Mouse (Mus musculus) ovary, adult 18-20 months (tissue): ENCODE data around the gene B4galt3.

ENCODE experiments used
- DNase-seq: peaks from one replicate; pipeline ENCODE4 v3.0.0; 2022; ENCODE audit warnings: low spot score, mixed read lengths

The B4galt3 gene

DNA sequence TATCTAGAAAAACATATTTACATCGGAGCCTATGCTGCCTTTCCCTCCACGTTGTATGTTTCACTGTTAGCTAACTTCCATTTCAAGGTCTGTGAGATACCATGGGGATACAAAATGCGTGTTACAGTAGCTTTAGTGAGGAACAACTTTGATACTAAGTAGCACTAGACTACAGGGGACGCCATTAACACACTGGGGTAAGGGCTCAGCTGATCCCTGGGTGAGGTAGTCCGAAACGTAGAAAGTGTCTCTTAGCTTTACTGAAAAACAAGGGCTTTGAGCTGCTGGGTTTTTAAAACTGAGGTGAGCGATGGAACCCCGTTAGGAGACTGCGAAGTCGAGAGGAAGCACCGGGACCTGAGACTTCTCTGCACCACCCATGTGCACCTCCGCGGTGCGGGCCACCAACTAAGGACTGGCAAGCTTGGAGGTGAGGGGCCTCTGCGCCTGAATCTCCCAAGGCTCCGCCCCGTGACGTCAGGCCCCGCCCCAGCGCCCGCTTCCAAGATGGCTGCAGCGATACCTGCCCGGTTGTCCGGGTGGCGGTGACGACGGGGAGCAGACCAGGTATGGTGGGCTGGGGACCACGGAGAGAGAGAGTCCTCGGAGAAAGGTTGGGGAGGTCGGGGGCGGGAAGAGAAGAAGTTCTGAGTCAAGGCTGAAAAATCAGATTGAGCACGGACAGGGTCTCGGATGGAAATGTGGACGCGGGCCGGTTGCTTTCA is at the start of gene B4galt3:
Gene B4galt3 (plus strand): TSS at position 481 of the 725 bp plus-strand sequence.
- peak; percentile 90 for DNase-seq

DNA sequence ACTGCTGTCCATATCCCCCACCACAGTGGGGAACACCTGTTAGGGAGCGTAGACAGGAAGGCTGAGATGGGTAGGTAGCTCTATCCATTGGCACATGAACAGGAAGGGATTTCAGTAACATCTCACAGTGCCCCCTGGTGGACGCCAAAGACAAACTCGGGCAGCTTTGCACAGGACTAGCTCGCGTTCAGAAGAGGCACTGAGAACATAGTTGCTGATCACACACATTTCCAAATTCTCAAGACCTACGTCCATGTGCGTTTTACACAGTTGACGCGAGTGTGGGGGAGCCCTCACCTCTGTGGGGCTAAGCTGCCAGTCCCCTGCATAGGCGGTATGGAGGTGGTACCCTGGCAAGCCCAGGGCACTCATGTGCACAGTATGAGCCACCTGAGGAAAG is 49.3 kb upstream of the B4galt3 start:
- DNase-seq = peak; percentile 61

DNA sequence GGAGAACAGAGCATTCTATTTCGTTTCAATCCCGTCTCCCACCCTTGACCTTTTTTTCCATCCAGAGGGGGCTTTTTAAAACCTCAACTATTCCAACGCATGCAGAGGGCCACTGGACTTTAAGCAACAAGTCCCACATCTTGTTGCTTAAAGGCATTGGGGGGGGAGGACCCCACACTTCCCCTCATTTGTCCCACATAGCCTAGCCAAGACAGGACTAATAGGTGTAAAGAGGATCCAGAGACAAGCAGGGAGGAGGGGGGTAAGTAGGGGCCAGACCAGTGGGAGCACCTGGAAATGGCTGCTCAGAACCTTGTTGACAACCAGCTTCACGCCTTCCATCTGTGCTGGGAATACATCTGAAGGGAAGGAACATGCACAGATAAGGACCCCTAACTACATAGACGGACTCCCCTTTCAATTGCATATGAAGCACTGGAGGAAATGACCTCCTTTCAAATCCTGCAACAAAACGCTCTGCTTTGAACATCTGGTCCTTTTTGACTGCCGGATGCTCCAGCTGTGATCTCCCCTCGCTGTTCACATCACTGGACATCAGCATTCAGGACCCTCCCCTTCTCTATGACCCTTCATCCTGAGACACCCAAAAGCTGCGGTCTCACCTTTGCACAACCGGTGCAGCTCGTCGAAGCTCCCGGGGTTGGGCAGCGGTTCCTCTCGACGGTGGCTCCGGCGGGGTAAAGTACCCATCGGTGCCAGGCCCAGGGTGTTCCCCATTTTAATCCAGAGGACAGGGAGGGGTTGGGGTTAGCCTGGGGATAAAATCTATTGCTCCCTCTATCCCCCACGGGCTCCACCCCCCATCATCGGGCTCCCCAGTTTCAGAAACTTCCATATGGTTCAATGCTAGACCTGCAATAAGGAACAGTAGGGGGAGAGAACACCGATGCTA is 48.6 kb upstream of the B4galt3 start:
- DNase-seq = no peak

DNA sequence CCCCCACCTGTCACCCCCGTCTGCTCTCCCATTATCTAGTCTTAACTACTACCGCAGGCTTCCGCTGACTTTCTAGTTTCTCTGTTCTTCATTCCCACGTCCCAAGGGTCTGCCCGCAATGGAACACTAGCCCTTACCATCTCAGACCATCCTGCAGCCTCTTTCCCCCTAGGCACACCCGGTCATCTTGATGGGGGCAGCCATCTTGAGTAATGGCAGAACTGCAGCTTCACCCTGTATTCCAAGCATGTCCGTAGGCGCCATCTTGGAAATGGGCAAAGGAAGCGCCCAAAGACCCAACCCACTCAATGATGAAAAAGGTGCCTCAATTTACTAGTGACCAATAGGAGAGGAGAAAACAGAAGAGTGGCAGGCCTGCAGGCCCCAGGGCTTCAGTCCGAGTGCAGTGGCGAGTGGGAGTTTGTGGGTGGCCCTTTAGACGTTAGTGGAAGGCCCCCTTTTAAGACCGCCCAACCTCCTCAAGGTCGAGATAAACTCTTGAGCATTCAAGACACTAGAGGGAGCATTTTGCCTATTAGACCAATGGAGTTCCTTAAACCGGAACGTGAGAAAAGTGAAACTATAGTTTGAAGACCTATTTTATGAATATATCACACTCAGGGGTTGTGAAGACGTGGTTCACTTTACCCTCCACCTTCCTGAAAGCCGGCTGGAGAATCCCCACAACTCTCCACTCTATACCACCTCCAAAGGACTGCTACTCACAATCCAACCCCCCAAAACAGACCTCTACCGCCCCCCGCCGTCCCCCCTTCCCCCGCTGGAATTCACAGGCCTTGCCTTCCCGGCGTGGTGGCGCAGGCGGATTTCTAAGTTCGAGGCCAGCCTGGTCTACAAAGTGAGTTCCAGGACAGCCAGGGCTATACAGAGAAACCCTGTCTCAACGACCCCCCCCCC is 47.6 kb upstream of the B4galt3 start, which contains the start of gene Tomm40l:
Gene Tomm40l (minus strand): TSS at position 277 of the 918 bp plus-strand sequence.
- peak; percentile 98 for DNase-seq

DNA sequence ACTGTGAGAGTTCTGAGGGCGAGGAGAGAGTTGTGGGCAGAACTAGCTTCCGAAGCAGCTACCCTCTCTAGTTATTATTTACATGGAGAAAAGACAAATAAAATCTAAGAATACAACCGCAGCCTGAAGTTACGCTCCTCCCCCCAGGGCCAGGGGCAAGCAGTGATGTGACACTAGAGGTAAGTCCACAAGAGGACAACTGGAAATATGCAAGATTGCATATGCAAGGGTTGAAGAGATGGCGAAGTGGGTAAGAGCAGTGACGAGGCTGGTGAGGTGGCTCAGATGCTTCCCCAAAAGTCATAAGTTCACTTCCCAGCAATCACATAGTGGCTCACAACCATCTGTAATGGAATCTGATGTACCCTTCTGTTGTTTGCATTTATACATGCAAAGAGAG is 47.0 kb upstream of the B4galt3 start:
- DNase-seq = no peak

DNA sequence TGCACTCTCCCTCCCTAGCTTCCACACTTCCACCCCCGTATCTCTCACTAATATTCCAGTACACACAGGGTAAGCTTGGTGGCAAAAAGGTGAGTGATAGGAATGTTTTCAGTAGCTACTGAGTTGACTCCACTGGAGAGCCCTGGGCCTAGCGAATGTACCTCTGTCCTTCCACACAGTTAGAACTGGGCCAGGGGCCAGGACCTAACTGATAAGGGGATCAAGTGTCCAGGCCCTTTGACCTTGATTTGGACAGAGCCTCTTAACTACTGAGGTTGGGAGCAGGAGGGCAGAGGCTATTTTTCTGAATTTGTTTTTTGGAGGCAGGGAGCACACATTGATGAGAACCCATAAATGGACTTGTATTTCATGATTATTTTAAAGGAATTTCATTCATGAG is 46.3 kb upstream of the B4galt3 start:
- DNase-seq = no peak

DNA sequence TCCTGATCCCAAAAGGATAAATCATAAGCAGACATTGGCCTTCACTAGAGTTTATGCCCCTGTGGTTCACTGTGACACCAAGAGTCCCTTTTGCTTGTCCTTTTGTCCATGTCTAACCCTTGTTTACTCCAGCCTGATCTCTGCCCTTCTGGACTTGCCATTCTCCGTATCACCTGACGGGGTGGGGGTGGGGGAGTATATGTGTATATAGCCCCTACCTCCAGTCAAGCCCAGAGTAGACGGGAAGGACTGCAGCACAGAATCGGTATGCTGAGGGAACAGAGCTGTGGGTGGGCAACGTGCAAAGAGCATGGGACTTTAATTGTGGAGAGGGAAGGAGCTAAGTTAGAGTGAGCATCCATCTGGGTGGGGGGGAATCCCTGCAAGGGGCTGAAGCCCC is 45.3 kb upstream of the B4galt3 start, which contains the start of gene Apoa2:
Gene Apoa2 (plus strand): TSS at position 198 of the 400 bp plus-strand sequence.
- DNase-seq = no peak

DNA sequence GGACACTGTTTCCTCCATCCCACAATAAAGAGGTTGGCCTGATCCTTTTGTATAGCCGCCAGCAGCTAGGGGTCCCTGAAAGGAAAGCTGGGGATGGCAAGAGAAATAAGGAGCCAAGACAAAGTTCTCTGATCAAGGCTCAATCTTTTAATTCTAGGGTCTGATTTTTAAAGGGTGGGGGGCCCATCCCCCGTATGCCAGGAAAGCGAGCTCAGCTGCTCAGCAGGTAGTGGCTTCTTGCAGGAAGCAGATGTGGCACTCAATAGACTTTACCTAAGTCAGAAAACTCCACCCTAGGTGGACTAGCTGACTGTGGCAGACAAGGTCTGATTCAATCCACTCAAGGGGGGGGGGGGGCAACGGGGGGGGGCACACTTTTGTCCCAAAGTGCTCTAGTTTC is 43.3 kb upstream of the B4galt3 start:
- DNase-seq = no peak

DNA sequence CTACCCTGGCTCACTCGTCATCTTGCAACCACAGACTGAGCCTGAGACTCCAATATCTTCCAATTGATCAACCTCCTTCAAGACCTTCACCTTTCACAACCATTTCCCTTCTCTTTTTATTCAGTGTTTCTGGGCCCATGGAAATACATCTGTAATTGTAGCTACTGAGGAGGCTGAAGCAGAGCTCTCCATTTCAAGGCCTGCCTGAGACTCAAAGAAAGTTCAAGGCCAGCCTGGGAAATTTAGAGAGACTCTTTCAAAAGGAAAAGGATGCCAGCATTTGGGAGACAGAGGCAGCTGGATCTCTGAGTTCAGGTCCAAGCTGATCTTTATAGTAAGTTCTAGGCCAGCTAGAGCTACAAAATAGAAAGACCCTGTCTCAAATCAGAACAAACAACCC is 42.2 kb upstream of the B4galt3 start:
- no peak for DNase-seq

DNA sequence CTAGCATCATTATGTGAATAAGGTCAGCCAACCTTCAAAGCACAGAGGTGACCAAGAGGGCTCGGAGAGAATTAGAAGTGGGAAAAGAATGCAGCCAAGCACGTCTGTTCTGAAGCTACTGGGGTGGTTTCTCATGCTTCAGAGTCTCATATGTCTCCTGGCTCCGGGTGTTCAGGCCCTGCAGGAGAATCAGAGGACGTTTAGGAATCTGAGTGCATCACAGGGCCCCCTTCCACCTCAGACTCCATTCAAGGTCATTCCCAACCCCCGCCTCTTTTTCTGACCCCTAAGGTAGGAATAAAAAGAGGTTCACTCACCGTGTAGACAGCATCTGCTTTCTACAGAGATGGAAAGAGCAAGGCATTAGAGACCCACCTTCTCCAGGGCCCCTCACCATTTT is 40.4 kb upstream of the B4galt3 start:
- no peak for DNase-seq

DNA sequence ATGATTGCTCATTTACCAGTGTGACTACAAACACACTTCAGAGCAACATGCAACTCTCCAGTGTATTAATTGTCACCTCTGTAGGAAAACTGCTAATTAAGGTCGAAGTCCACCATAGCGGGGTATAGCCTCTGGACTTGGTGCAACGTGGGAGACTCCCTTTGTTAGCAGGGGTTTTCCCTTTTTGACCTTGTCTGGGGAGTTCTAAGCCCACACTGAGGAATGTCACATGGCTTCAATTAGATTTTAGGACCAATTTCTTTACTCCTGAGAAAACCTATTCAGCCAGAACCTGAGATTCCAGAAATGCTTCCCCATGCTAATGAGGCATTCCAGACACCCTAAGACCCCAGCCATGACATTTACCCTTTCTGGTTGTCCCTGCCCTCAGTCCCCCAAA is 39.9 kb upstream of the B4galt3 start:
- DNase-seq = no peak

DNA sequence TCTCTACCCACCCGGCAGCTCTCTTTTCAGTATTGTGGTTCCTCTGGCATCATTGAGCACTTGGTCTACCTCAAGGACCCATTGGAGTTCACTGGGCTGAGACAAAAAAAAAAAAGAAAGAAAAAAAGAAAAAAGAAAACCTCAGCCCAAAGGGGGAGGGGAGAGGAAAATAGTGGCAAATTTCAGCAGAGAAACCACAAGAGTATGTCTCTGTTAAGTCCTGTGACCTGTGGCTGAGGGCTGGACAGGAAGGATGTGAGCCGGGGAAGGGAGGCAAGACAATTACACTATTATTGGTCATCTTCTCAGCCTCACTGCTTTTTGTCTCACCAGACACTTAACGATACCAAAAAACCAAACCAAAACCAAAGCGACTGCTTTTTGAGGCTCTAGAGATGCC is 38.3 kb upstream of the B4galt3 start:
- no peak for DNase-seq

DNA sequence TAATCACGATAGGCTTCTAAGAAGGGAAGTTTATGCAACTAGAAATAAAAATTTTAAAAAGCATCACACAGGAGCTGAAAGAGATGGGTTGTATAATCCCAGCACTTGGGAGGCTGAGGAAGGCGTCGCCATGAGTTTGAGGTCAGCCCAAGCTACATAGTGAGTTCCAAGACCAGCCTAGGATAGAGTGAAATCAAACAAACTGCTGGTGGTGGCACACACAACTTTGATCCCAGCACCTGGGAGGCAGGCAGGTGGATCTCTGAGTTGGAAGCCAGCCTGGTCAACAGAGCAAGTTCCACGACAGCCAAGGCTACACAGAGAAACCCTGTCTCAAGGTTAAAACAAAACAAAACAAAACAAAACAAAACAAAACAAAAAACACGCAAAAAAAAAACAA is 37.8 kb upstream of the B4galt3 start:
- no peak for DNase-seq

DNA sequence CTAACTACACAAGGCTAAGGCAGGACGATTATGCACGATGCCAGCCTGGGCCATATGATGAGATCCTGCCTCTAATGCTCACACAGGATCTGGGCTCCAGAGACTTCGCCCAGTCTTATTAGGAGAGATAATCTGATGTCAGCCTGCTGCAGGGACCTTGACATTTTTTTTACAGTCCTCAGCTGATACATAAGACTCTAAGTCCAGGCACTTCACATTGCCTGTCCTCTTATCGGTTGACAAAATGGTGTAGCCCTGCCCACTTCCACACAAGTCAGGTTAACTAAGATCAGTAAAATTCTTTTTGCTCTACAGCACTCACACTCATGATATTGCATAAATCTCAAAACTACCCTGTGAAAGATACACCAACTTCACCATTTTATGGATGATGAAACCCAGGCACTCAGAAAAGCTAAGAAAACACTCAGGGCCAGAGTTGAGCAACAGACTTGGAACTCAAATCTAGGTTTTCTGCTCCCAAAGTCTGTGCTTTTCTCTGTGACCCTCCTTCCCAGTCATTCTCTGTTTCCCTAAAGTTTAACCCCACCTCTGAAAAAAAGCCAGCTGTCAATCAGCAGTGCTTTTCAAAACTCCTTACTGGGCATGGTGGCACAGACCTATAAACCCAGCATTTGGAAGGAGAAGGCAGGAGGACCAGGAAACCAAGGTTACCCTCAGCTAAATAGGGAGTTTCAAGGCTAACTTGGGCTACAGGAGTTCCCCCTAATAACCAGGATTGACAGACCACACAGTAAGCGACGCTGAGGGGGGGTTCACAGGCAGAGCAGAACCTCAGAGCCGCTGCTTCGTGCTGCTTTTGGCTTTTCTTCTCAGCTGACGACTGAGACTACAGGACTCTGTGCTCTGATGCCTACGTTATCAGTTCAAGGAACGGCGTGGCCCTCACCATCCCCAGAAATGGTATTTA is 37.1 kb upstream of the B4galt3 start:
- no peak for DNase-seq

DNA sequence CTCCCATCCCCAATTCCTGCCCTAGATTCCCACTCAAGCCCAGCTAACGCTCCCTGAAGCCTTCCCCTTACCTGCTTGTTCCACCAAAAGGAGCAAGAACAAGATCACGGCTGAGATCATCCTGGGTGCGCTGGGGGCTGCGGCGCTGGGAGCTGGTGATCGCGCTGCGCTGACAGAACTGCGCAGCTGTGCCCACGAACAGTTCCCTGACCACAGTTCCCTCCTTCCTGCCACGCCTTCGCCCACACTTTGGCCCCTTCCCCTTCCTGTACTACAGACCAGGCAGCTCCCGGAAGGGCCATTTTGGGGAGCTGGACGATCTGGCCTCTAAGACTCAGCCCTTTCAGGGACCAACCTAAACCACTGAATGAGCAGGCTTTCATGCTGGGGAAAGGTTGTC is 36.0 kb upstream of the B4galt3 start, which contains the start of gene Fcer1g:
Gene Fcer1g (minus strand): TSS at position 240 of the 400 bp plus-strand sequence.
- no peak for DNase-seq

DNA sequence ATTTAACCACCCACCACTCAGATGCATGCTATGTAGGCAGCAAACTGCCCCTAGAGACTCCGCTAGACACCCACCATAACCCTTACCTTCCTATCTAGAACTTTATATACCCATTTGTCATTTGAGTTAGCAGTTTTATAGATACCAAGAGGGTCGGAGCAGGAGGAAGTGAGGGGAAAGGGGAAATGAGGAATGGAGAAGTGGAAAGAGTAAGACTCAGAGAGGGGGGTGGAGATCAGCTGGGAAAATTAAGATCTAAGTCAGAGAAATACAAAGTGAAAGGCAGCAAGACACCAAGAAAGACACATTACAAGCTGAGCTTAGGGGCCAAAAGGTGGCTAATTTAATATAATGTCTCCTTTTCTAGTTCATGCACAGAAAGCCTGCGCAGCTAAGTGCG is 35.6 kb upstream of the B4galt3 start:
- no peak for DNase-seq

DNA sequence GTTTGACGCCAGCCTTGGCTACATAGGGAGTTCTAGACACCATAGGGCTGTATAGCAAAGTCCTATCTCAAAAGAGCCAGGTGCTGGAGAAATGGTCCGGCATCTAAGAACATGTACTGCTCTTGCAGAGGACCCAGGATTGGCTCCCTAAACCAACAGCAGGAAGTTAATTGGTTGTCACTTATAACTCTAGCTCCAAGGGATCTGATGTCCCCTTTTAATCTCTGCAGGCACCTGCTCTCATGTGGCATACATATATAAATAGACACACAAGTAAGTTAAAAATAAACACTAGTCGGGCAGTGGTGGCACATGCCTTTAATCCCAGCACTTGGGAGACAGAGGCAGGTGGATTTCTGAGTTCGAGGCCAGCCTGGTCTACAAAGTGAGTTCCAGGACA is 34.3 kb upstream of the B4galt3 start:
- DNase-seq = no peak

DNA sequence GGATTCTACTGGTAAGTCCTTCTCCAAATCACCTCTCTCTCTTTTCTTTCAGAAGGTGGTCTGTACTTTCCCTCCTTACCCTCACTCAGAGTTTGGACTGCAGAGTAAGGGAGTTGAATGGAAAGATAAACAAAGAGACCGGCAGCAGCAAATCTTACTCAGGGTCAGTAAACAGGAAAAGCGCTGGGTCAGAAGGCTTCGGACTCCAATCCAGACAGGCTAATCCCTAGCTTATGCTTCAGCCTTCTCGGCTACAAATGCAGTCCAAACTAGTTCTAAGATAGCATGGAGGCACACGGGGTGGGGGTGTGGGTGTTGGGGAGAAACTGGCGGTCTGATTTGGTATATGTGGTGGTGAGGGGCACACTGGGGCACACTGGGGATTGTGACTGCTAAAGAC is 32.7 kb upstream of the B4galt3 start:
- no peak for DNase-seq

DNA sequence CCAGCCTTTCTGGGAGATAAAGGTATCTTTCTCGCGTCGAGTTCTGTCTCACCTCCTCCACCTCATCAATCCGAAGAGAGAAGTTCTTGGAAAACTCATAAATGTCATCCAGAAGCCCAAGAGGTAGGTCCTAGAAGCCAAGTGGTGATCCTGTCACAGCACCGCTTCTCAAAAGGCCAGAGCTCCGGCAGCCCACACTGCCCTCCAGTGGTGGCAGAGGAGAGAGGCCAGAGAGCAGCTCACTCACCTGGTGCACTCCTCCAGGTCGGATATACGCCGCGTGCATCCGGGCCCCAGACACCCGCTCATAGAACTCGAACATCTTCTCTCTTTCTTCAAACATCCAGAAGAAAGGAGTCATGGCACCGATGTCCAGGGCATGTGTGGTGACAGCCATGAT is 31.7 kb upstream of the B4galt3 start:
- no peak for DNase-seq

DNA sequence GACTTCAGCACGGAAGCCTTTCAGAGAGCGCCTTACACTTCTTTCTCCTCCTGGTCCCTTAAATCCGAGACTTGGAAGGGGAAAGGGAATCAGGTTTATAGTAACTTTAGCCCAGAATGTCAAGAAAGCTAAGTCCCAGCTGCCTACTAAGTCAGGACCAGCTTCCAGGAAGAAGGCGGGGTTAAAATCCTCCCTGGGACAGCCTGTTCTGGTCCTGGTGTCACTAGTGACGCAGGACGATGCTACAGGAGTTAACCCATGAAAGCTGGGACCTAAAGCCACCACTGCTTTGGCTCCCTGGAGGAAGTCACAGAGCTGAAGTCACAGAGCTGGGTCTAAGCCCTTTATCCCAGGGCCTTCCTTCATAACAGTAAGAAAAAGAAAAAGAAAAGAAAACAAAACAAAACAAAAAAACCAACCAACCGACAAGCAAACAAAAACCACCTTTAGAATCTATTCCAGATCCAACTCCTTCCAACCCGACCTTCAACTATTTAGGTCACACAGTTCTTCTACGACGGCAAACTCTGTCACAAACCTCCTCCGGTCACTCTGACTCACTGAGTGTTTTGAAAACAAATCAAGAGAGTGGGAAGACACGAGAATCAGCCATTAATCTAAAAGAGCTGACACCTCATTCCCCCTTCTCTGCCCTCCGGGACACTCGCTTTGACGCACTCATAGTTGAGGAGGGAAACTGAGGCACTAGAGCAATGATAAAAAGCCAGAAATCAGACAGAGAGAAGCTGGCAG is 30.0 kb upstream of the B4galt3 start:
- DNase-seq = no peak
